8 mouse cellular contexts compared by ENCODE assay signal in genomic region chr9:21508871-21509404, GRCm38 (mm10). TPM values are rescaled to one million over a fixed set of nuclear protein-coding genes. Genes with fewer than 3 reads are reported as not detected.
DNase-seq lines count a peak whose midpoint lies in the region; ATAC-seq and TF ChIP-seq lines count a peak whose summit lies in the region.

No protein-coding gene starts in this region.

- intact Hi-C loops in heart, adult 2 months (cut with DNase I), result no loop called here
- intact Hi-C loops in heart, postnatal 10 days (cut with DNase I), result no loop called here

- H3K4me2 ChIP-seq in forebrain, postnatal 0 days (ENCODE audit: low read depth), result peak overlapping the region; percentile 71
- H3K4me2 ChIP-seq in liver, embryonic 16.5 days (ENCODE audit: low read depth, low read length), result peak overlapping the region; percentile 73

- WGBS in heart, adult 2 months, result 69% methylated on average over 7 of the region's 7 CpGs
- WGBS in forebrain, postnatal 0 days, result 80% methylated on average over 7 of the region's 7 CpGs
- WGBS in liver, embryonic 16.5 days (ENCODE audit: insufficient replicate concordance), result 66% methylated on average over 7 of the region's 7 CpGs

- no peaks in the 10 kb centered on the region for H3K79me2 ChIP-seq in heart, adult 2 months (replicated peaks; ENCODE audit: control insufficient read depth, insufficient read depth, low read length)

- TF ChIP-seq POLR2A in heart, adult 2 months (IDR thresholded peaks at IDR 0.05; ENCODE audit: insufficient read depth, low read depth, low read length), result no peak

- no peaks in the 10 kb centered on the region for H3K27me3 ChIP-seq in heart, adult 2 months (ENCODE audit: control insufficient read depth, insufficient read depth, low read length)
- no peaks in the 10 kb centered on the region for H3K27me3 ChIP-seq in forebrain, postnatal 0 days (ENCODE audit: insufficient read depth, low read length)
- H3K27me3 ChIP-seq in liver, embryonic 16.5 days (ENCODE audit: control insufficient read depth, insufficient read depth, low read depth, low read length), result no peaks in the 10 kb centered on the region

- no peak for TF ChIP-seq CTCF in heart, adult 2 months (IDR thresholded peaks at IDR 0.05)
- no peak for TF ChIP-seq CTCF in forebrain, postnatal 0 days (IDR thresholded peaks at IDR 0.05; ENCODE audit: low read depth)

- H3K4me1 ChIP-seq in heart, adult 2 months (ENCODE audit: control insufficient read depth, insufficient read depth, low read length), result peaks cover 3% of the 10 kb centered on the region
- peaks cover 0 to 8% of the 10 kb centered on the region in 2 experiments; a peak in 1 of 4 replicates for H3K4me1 ChIP-seq in ES-E14 (ENCODE audit: control insufficient read depth in 2 of 2, insufficient read depth in 2 of 2, low read length in 2 of 2, poor library complexity in 1 of 2)
- H3K4me1 ChIP-seq in forebrain, postnatal 0 days (ENCODE audit: insufficient read depth), result peaks cover 5% of the 10 kb centered on the region
- peaks cover 17% of the 10 kb centered on the region for H3K4me1 ChIP-seq in liver, embryonic 16.5 days (ENCODE audit: control insufficient read depth, low read depth, low read length)

- H3K36me3 ChIP-seq in heart, adult 2 months (ENCODE audit: control insufficient read depth, insufficient read depth, low read length), result no peaks in the 10 kb centered on the region
- peaks cover 49% of the 10 kb centered on the region for H3K36me3 ChIP-seq in ES-E14 (ENCODE audit: control insufficient read depth, insufficient read depth, low read length, poor library complexity, severe bottlenecking)
- peaks cover 46% of the 10 kb centered on the region for H3K36me3 ChIP-seq in forebrain, postnatal 0 days (ENCODE audit: insufficient read depth)
- H3K36me3 ChIP-seq in liver, embryonic 16.5 days (ENCODE audit: control insufficient read depth, insufficient read depth), result peaks cover 18% of the 10 kb centered on the region

- ATAC-seq in forebrain, postnatal 0 days, result no peak
- no peak for ATAC-seq in liver, embryonic 16.5 days (ENCODE audit: low read depth)
- ATAC-seq in inflammation-experienced regulatory T-cells, adult 6 months, result no peak

- no peak overlapping the region for H3K9ac ChIP-seq in heart, adult 2 months (ENCODE audit: low read depth, low read length)
- H3K9ac ChIP-seq in ES-E14 (ENCODE audit: insufficient read depth, low read depth, low read length, poor library complexity, severe bottlenecking), result peak overlapping the region; percentile 99; the same call in 1 of the 2 replicates
- peak overlapping the region; percentile 71 for H3K9ac ChIP-seq in forebrain, postnatal 0 days
- peak overlapping the region; percentile 77; the same call in 1 of the 2 replicates for H3K9ac ChIP-seq in liver, embryonic 16.5 days (ENCODE audit: low read depth, low read length)

- H3K4me3 ChIP-seq in heart, adult 2 months, result no peak overlapping the region
- peak overlapping the region; percentile 88 to 99 for H3K4me3 ChIP-seq in ES-E14 (ENCODE audit: insufficient read depth in 1 of 2, low read depth in 1 of 2, low read length in 2 of 2, poor library complexity in 1 of 2, severe bottlenecking in 1 of 2)
- peak overlapping the region; percentile 71 for H3K4me3 ChIP-seq in forebrain, postnatal 0 days (ENCODE audit: low read depth, low read length)
- peak overlapping the region; percentile 82 for H3K4me3 ChIP-seq in liver, embryonic 16.5 days (ENCODE audit: low read depth, low read length)

- no peak for DNase-seq in heart, adult 2 months
- DNase-seq in heart, postnatal 10 days, result no peak
- no peak for DNase-seq in ES-E14 (ENCODE audit: low read depth, low spot score)
- no peak for DNase-seq in forebrain, postnatal 0 days
- no peak for DNase-seq in right cerebral cortex, postnatal 4 days
- DNase-seq in gastrocnemius, adult 18-20 months (ENCODE audit: low spot score), result no peak

- in situ Hi-C loops in ES-E14 (cut with MboI; ENCODE audit: low sequenced_read_pairs in 2 of 2, unreplicated experiment in 2 of 2), result no loop called here

- no peaks in the 10 kb centered on the region for H3K9me3 ChIP-seq in ES-E14 (ENCODE audit: control insufficient read depth, insufficient read depth, low read depth, low read length)
- no peaks in the 10 kb centered on the region for H3K9me3 ChIP-seq in forebrain, postnatal 0 days (ENCODE audit: low read length)
- no peaks in the 10 kb centered on the region for H3K9me3 ChIP-seq in liver, embryonic 16.5 days (replicated peaks; ENCODE audit: control insufficient read depth, low read length)

- peak overlapping the region; percentile 97; the same call in 1 of the 2 replicates for H3K27ac ChIP-seq in heart, adult 2 months
- no peak overlapping the region; the same call in 1 of the 2 replicates for H3K27ac ChIP-seq in ES-E14 (ENCODE audit: insufficient read depth, low read depth, low read length, poor library complexity, severe bottlenecking)
- H3K27ac ChIP-seq in forebrain, postnatal 0 days (ENCODE audit: low read depth, low read length), result 0 out of 2 replicates have a peak overlapping the region, but pooled peaks have one; percentile 92
- H3K27ac ChIP-seq in liver, embryonic 16.5 days (ENCODE audit: low read length), result no peak overlapping the region; the same call in 1 of the 2 replicates

- TF ChIP-seq EP300 in heart, adult 2 months (IDR thresholded peaks at IDR 0.05; ENCODE audit: insufficient read depth, low read depth, low read length), result no peak

TF ChIP-seq in ES-E14, 5 proteins besides CTCF, POLR2A, EP300 and RAD21:
- TF ChIP-seq ZNF384 (IDR thresholded peaks at IDR 0.05; ENCODE audit: low read depth, low read length) (no peak), CHD2 (IDR thresholded peaks at IDR 0.05; ENCODE audit: low read depth, low read length) (no peak)
TF ChIP-seq in ES-E14: peak in this region for 0.

RNA-seq across cellular contexts. Expression of gene Tmed1, which starts 1.1 kb away (rescaled TPM):
- total RNA-seq in heart, adult 2 months (2021), result 10 to 100 TPM; 40.9 to 47.2 TPM
- 48.1 and 58.9 TPM in 2 replicates for polyA plus RNA-seq in heart, adult 2 months (2012; rRNA removed)
- 10 to 100 TPM; 44.8 to 46.7 TPM for total RNA-seq in heart, postnatal 10 days (2021)
- 133 and 191 TPM in 2 replicates for total RNA-seq in ES-E14 (2012; rRNA removed)
- total RNA-seq in forebrain, postnatal 0 days (2014; rRNA removed), result 44.2 and 45.1 TPM in 2 replicates
- 51.9 and 52.8 TPM in 2 replicates for polyA plus RNA-seq in forebrain, postnatal 0 days (2015; fragmentation: Nextera tagmentation; extraction: Ambion mirVana)
- polyA plus RNA-seq in liver, embryonic 16.5 days (2015; fragmentation: Nextera tagmentation; extraction: Ambion mirVana), result 27.3 and 29.8 TPM in 2 replicates
- polyA plus RNA-seq in inflammation-experienced regulatory T-cells, adult 6 months (2017; shearing (Covaris generic)), result 1 to 10 TPM; 3.2 to 6.3 (median 5.8) TPM
- 10 to 100 TPM; 31.6 to 32.7 TPM for total RNA-seq in gastrocnemius, adult 18-20 months (2021)

RNA-seq across cellular contexts. Expression of gene AB124611, which starts 17.0 kb away (rescaled TPM):
- total RNA-seq in heart, adult 2 months (2021), result 1 to 10 TPM; 1.4 to 2.4 TPM
- polyA plus RNA-seq in heart, adult 2 months (2012; rRNA removed), result 1.5 TPM in 2 replicates
- total RNA-seq in heart, postnatal 10 days (2021), result 1 to 10 TPM; 1.1 to 1.5 TPM
- not detected in 2 replicates for total RNA-seq in ES-E14 (2012; rRNA removed)
- total RNA-seq in forebrain, postnatal 0 days (2014; rRNA removed), result 0.14 and 2.2 TPM in 2 replicates
- 0.87 and 0.98 TPM in 2 replicates for polyA plus RNA-seq in forebrain, postnatal 0 days (2015; fragmentation: Nextera tagmentation; extraction: Ambion mirVana)
- polyA plus RNA-seq in liver, embryonic 16.5 days (2015; fragmentation: Nextera tagmentation; extraction: Ambion mirVana), result 9.6 and 11.3 TPM in 2 replicates
- polyA plus RNA-seq in inflammation-experienced regulatory T-cells, adult 6 months (2017; shearing (Covaris generic)), result 10 to 100 TPM; 49.9 to 71.1 (median 57.8) TPM
- total RNA-seq in gastrocnemius, adult 18-20 months (2021), result under 1 TPM; 0.30 to 0.50 TPM

RNA-seq across cellular contexts. Expression of gene Carm1, which starts 37.8 kb away (rescaled TPM):
- total RNA-seq in heart, adult 2 months (2021), result 10 to 100 TPM; 61.5 to 66.5 TPM
- polyA plus RNA-seq in heart, adult 2 months (2012; rRNA removed), result 65.4 and 77.6 TPM in 2 replicates
- total RNA-seq in heart, postnatal 10 days (2021), result 10 to 100 TPM; 65.9 to 66.1 TPM
- total RNA-seq in ES-E14 (2012; rRNA removed), result 60.0 and 67.3 TPM in 2 replicates
- 64.8 and 81.4 TPM in 2 replicates for total RNA-seq in forebrain, postnatal 0 days (2014; rRNA removed)
- polyA plus RNA-seq in forebrain, postnatal 0 days (2015; fragmentation: Nextera tagmentation; extraction: Ambion mirVana), result 20.7 and 25.9 TPM in 2 replicates
- polyA plus RNA-seq in liver, embryonic 16.5 days (2015; fragmentation: Nextera tagmentation; extraction: Ambion mirVana), result 7.0 and 9.3 TPM in 2 replicates
- polyA plus RNA-seq in inflammation-experienced regulatory T-cells, adult 6 months (2017; shearing (Covaris generic)), result 10 to 100 TPM in 1 of 3 experiments, 1 to 10 TPM in 2; 5.3 to 11.0 (median 7.0) TPM
- 10 to 100 TPM; 55.5 to 66.5 TPM for total RNA-seq in gastrocnemius, adult 18-20 months (2021)

Comparison
In these comparisons a context has a peak if more than half of its experiments do, and no peak if none do; other contexts are left out.
1. H3K27ac ChIP-seq: peak in heart, adult 2 months (single experiment) and forebrain, postnatal 0 days (single experiment); none in ES-E14 (single experiment) and liver, embryonic 16.5 days (single experiment).